Mouse (Mus musculus): ENCODE data around the gene Atg5. TPM values are rescaled to one million over a fixed set of nuclear protein-coding genes. Genes with fewer than 3 reads are reported as not detected.

The Atg5 gene
- polyA plus RNA-seq, 1 experiment from 2014 or later = 35.0 TPM

GRCm38 (mm10) chr10:44401600-44401999 is 133.4 kb downstream of the Atg5 start:
- no peaks in the 10 kb centered on the region for H3K36me3 ChIP-seq (ENCODE audit: inconsistent target)
- no peak overlapping the region for H3K4me3 ChIP-seq (ENCODE audit: inconsistent target)
- H3K79me2 ChIP-seq (ENCODE audit: inconsistent target) = no peaks in the 10 kb centered on the region
- H3K27ac ChIP-seq = no peak overlapping the region
- 96% methylated on average over 10 of the region's 10 CpGs for WGBS (ENCODE audit: missing documents)

- H3K36me3 ChIP-seq (ENCODE audit: inconsistent target) = no peaks in the 10 kb centered on the region
- WGBS (ENCODE audit: missing documents) = 51% methylated on average over 7 of the region's 7 CpGs
- H3K79me2 ChIP-seq (ENCODE audit: inconsistent target) = no peaks in the 10 kb centered on the region
- H3K4me3 ChIP-seq (ENCODE audit: inconsistent target) = no peak overlapping the region
- H3K27ac ChIP-seq = no peak overlapping the region
Measured at GRCm38 (mm10) chr10:44403415-44403814, 135.3 kb downstream of the Atg5 start.

- Histone ChIP-seq H3K79me2 (ENCODE audit: inconsistent target) (no peaks in the 10 kb centered on the region), H3K4me3 (ENCODE audit: inconsistent target) (no peak overlapping the region)
- WGBS (ENCODE audit: missing documents) = 98% methylated on average over 8 of the region's 10 CpGs
Measured at GRCm38 (mm10) chr10:44409054-44409453, 140.9 kb downstream of the Atg5 start.

GRCm38 (mm10) chr10:44409958-44410357 is 141.8 kb downstream of the Atg5 start:
- Histone ChIP-seq H3K27ac (no peak overlapping the region), H3K36me3 (ENCODE audit: inconsistent target) (no peaks in the 10 kb centered on the region), H3K4me3 (ENCODE audit: inconsistent target) (no peak overlapping the region), H3K79me2 (ENCODE audit: inconsistent target) (no peaks in the 10 kb centered on the region)
- 49% methylated on average over 11 of the region's 11 CpGs for WGBS (ENCODE audit: missing documents)

More at GRCm38 (mm10) chr10:44409054-44409453, 140.9 kb downstream of the Atg5 start:
- Histone ChIP-seq H3K36me3 (ENCODE audit: inconsistent target) (no peaks in the 10 kb centered on the region), H3K27ac (no peak overlapping the region)

Other genes starting within 250 kb of the Atg5 start
- 19.6 to 26.8 TPM (median 25.1 TPM) in 3 replicates for gene Crybg1, start 119.5 kb upstream of the Atg5 start, polyA plus RNA-seq (2018)

All from macrophage (primary cell).